Mouse (Mus musculus) stomach, postnatal 0 days (tissue): ENCODE results near the gene Defb45.
A peak's percentile ranks its signal among the peaks of the same experiment; 100 is the strongest.

Source experiments
- CTCF ChIP-seq: IDR thresholded peaks from 2 replicates; pipeline ENCODE4 v1.5.1; 2016; ENCODE audit warnings: antibody characterized with exemption, low read depth, mild to moderate bottlenecking, moderate library complexity
- EP300 ChIP-seq: optimal IDR thresholded peaks from 2 replicates; pipeline ENCODE3; 2016; ENCODE audit warnings: antibody characterized with exemption

DNA sequence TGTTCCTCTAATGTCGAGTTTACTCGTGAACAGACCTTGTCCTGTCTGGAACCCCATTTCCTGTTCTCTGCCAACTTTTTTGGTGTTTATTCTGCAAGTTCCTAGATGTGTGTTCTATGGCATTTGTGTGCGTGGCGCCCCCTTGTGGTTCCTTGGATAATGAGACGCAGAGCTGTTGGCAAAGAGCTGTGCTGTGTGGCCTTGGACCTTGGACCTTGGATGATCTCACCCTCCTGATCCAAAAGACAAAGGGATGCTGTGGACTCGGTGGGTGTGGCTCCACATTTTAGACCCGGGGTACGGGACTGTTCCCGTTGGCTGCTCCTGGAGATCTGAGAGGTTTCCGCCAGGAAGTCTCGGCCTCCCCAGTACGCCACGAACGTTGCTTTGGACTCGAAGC, 4.9 kb upstream of the Defb45 start, which contains the start of gene Defb36:
- peak; percentile 64 for TF ChIP-seq CTCF
- no peak for TF ChIP-seq EP300
